Comparison of ENCODE assay signal across 1 mouse cellular context in genomic region chr14:52197156-52197878, GRCm38 (mm10).
TF ChIP-seq lines count a peak whose summit lies in the region.

Gene Supt16, minus strand, starts transcription at chr14:52197416.

TF ChIP-seq in CH12.LX, 34 proteins besides CTCF, POLR2A, EP300 and RAD21 (continued from another document):
- TF ChIP-seq MYC (IDR thresholded peaks at IDR 0.05; ENCODE audit: low read depth, low read length) (peak; percentile 61; the same call in 1 of the 2 replicates), PAX5 (IDR thresholded peaks at IDR 0.05; ENCODE audit: low read length) (no peak), MEF2A (IDR thresholded peaks at IDR 0.05; ENCODE audit: borderline replicate concordance, low read depth, low read length) (peak; percentile 60; the same call in 1 of the 2 replicates), MAFK (IDR thresholded peaks at IDR 0.05; ENCODE audit: insufficient replicate concordance, low read length) (no peak), RCOR1 (conservative IDR thresholded peaks at IDR 0.05; ENCODE audit: low read depth, low read length) (peak; percentile 87), JUND (conservative IDR thresholded peaks at IDR 0.05; ENCODE audit: low read depth, low read length) (no peak), MXI1 (IDR thresholded peaks at IDR 0.05; ENCODE audit: low read depth, low read length) (peak; percentile 73; the same call in 1 of the 2 replicates), ZNF384 (IDR thresholded peaks at IDR 0.05; ENCODE audit: low read depth, low read length) (no peak)
